Mouse (Mus musculus) cerebellum, postnatal 25 days (tissue): ENCODE results near the gene Izumo4.

Experiments used
- DNase-seq, 2 experiments: peaks; one replicate each; pipeline ENCODE4 v3.0.0; 2021; ENCODE audit warnings: mixed read lengths in 2 of 2

Izumo4 gene

GRCm38 (mm10) chr10:80727369-80728127 is 25.6 kb downstream of the Izumo4 start:
- DNase-seq, result no peak

GRCm38 (mm10) chr10:80732611-80733101 is 30.7 kb downstream of the Izumo4 start:
- peak; percentile 57 to 69 for DNase-seq

DNA sequence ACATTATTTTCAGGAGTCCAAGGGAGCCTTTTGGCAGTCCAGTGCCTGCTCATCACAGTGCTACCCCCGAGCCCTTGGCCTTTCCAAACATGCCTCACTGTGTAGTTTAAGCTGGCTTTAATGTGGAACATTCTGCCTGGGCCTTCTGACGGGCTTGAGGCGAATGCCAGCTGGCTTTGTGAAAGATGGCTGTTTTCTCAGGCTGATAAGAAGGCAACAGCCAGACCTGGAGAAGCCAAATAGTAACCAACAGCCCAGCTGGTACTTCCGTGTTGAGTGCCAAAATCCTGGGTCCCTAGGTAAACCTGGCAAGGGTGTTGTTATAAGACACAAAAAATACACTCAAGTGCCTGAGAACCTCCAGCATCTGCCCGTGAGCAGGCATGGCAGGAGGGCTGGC is 34.7 kb downstream of the Izumo4 start:
- peak; percentile 70 to 71 for DNase-seq

- DNase-seq, result no peak
These were observed 36.7 kb downstream of the Izumo4 start for GRCm38 (mm10) chr10:80738657-80739056.

- DNase-seq, result peak; percentile 44 to 52
These were observed 39.2 kb downstream of the Izumo4 start for GRCm38 (mm10) chr10:80741146-80741545.

DNA sequence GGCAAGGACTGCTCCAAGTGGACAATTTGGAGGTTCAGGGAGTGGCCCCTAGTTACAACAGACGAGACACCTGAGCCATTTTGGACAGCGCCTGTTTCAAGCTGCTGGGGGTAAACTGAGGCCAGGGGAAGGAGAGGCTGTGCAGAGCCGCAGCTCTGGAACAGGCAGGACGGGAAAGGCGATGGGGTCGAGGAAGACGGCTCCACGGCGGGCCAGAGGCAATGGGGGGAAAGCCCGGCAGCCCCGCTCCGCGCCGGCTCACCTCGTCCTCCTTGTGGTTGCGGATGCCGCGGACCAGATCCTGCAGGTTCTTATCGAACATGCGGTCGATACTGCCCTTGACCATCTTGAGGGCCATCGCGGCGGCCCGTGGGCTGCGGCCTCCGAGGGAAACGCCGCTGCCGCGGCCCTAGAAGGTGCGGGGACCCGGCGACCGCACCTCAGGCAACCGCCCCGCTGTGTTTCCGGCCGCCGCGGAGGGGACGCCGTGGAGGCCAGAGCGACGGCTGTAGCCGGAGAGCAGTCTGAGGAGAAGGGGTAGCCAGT is 39.7 kb downstream of the Izumo4 start:
- no peak for DNase-seq

DNA sequence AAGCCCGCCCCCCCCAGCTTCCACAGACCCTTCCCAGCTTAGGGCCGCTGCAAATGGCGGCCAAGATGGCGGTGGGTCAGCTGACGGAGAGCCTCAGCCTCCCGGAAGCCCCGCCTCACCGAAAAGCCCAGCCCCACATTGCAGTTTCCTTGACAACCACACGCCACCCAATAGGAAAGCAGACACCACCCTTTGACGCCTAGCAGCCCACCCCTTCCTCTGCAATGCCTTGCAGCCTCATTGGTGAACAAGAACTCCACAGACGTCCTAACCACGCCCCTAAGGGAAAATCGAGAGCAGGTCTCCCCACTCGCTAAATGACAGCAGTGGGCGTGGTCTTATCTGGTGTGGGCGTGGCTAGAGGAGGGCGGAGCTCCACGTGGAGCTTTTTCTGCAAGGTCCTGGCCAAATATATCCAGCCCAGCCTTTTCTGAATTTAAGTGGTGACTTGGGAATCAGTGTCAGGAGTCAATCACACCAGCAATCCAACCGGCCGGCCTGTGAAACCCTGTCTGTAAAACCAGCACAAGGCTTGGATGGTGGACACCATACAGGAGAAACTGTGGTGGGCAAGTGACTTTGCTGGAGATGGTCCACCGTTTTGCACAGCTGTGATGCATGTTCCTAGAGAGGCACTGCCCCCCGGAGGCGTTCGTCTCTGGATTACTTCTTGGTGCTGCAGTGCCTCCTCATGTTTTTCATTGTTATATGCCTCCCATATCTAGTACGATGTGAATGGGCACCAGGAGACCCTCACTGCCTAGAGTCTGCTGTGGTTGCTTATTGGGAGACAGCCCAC is 40.4 kb downstream of the Izumo4 start, which contains the start of gene Ap3d1:
Gene Ap3d1, minus strand, starts transcription at position 85 of the 799 bp plus-strand sequence.
- peak; percentile 94 to 97 for DNase-seq

DNA sequence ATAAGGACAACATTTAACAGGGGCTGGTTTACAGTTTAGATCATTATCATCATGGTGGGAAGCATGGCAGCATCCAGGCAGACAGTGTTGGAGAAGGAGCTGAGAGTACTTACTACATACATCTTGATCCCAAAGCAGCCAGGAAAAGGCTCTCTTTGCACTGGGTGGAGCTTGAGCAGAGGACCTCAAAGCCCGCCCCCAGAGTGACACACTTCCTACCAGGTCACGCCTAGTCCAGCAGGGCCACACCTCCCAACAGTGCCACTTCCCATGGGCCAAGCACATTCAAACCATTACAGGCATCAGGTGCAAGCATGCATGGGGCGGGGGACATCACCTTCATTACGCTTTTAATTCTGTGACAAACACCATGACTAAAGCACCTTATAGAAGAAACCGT is 42.3 kb downstream of the Izumo4 start:
- DNase-seq, result peak in 1 of 2 experiments; percentile 44

DNA sequence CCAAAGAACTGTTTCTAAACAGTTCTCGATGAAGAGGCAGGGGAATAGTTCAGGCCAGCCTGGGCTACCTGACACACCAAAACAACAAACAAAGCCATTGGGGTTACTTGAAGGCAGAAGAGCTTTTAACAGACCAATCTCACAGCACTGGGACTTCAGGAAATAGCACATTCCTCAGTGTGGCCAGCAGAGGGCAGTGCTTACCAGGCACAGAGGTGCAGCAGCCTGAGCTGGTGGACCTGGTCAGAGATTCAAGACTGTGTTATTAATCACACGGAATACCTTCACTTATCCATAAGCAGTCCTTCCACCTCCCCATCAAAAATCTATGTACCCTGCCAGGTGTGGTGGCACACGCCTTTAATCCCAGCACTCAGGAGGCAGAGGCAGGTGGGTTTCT is 45.4 kb downstream of the Izumo4 start:
- DNase-seq, result peak; percentile 90 to 92

DNA sequence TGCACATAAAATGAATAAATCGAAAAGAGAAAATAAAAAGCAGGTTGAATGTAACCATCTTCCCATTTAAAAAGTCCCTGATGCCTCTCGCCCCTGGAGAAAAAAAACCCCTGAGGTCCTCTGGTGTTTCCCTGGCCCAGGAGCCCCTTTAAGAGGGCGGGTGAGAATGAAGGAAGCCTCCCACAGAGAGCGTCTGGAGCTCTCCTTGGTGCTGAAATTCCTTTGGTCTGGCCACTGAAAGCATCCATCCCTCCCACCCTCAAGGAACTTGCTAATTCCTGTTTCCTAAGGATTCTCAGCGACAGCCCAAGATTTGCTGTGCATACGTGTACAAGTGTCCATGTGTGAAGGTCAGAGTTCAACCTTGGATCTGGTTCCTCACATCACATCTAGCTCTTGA is 46.6 kb downstream of the Izumo4 start:
- DNase-seq, result no peak

DNA sequence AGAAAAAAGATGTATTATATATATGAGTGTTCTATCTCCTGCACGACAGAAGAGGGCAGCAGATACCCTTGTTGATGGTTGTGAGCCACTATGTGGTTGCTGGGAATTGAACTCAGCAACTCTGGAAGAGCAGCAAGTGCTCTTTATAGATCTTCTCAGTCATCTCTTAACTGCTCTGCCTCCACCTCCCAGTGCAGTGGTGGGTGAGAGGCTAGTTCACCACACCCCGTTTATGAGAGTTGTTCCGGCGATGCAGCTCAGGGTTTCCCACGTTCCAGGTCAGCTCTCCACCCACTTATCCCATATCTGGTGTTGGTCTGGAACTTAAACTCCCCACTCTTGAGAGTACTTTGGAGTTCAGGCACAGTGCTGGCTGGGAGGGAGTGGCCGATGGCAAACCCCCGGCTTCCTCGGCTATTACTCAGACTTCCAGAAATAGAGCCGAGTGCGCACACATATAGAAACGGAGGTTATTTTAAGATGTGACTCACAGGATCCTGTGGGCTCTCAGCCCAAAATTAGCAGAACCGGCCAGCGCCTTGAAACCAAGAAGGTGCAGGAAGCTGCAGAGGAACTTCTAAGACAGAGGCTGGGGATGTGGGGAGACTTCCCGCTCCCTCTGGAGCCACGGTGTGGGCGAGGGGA is 49.3 kb downstream of the Izumo4 start:
- DNase-seq, result peak; percentile 66 to 76

DNA sequence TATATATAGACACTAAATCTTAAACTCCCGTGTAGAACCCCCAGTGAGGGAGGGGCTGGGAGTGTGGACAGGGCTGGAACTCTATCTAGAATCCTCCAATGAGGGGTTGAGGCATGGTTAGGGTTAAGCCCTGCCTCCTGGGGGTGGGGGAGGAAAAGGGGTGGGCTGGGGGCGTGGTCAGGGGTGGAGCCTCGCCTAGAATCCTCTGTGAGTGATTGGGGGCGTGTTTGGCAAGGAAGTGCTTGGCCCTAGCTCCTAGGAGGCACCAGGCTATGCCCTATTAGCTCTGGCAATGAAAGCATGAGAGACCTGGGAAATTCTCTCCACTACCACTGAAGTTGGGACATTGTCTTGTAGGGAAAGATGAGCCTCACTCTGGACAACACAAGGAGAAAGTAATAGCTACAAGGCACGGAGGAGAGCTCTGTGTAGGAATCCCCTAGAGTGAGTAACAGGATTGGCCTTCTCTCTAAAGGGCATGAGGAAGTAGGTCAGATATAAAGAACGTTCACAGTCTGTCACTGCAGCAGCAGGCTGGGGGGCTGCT is 50.2 kb downstream of the Izumo4 start:
- DNase-seq, result peak; percentile 62 to 80

GRCm38 (mm10) chr10:80754594-80755290 is 52.8 kb downstream of the Izumo4 start, which contains the start of gene Dot1l:
Gene Dot1l (plus strand): TSS chr10:80755206.
- peak; percentile 99 to 100 for DNase-seq
